Comparison of ENCODE assay signal across 7 mouse cellular contexts in genomic region chr10:85916498-85917309, GRCm38 (mm10). TPM values are rescaled to one million over a fixed set of nuclear protein-coding genes. Genes with fewer than 3 reads are reported as not detected.
DNase-seq lines count a peak whose midpoint lies in the region; ATAC-seq lines count a peak whose summit lies in the region.

Gene Prdm4, minus strand, starts transcription at chr10:85917142.

- H3K27ac ChIP-seq in intestine, embryonic 16.5 days (ENCODE audit: low read length), result peak within 1 kb of the TSS; percentile 91
- H3K27ac ChIP-seq in midbrain, embryonic 11.5 days (ENCODE audit: low read depth, low read length), result peak within 1 kb of the TSS; percentile 61

- H3K4me1 ChIP-seq in intestine, embryonic 16.5 days (ENCODE audit: control insufficient read depth, insufficient read depth, low read length), result peaks cover 8% of the 10 kb centered on the region
- peaks cover 8% of the 10 kb centered on the region for H3K4me1 ChIP-seq in midbrain, embryonic 11.5 days (ENCODE audit: control insufficient read depth, insufficient read depth, low read length)

- H3K4me2 ChIP-seq in intestine, embryonic 16.5 days (ENCODE audit: low read depth, low read length), result peak within 1 kb of the TSS; percentile 77
- peak within 1 kb of the TSS; percentile 75 for H3K4me2 ChIP-seq in midbrain, embryonic 11.5 days

- intact Hi-C loops in left cerebral cortex, postnatal 36 days (cut with DNase I), result no loop called here

- H3K9ac ChIP-seq in intestine, embryonic 16.5 days (ENCODE audit: low read depth, low read length), result peak within 1 kb of the TSS; percentile 88
- H3K9ac ChIP-seq in midbrain, embryonic 11.5 days (ENCODE audit: low read length), result peak within 1 kb of the TSS; percentile 89

- no peaks in the 10 kb centered on the region for H3K9me3 ChIP-seq in intestine, embryonic 16.5 days (ENCODE audit: control insufficient read depth, low read length)
- no peaks in the 10 kb centered on the region for H3K9me3 ChIP-seq in midbrain, embryonic 11.5 days (ENCODE audit: control insufficient read depth, low read length)

- ATAC-seq in intestine, embryonic 16.5 days, result peak; percentile 99
- peak; percentile 99 for ATAC-seq in midbrain, embryonic 11.5 days (ENCODE audit: low FRiP score)

- H3K4me3 ChIP-seq in intestine, embryonic 16.5 days (ENCODE audit: low read length), result peak within 1 kb of the TSS; percentile 86
- peak within 1 kb of the TSS; percentile 96 for H3K4me3 ChIP-seq in midbrain, embryonic 11.5 days (ENCODE audit: low read depth, low read length)

- no peaks in the 10 kb centered on the region for H3K36me3 ChIP-seq in intestine, embryonic 16.5 days (ENCODE audit: control insufficient read depth, insufficient read depth, low read length)
- peaks cover 5% of the 10 kb centered on the region; the same call in 1 of the 2 replicates for H3K36me3 ChIP-seq in midbrain, embryonic 11.5 days (ENCODE audit: control insufficient read depth, insufficient read depth, low read length)

- H3K27me3 ChIP-seq in intestine, embryonic 16.5 days (replicated peaks; ENCODE audit: control insufficient read depth, insufficient read depth, low read length), result no peaks in the 10 kb centered on the region
- H3K27me3 ChIP-seq in midbrain, embryonic 11.5 days (ENCODE audit: control insufficient read depth, insufficient read depth, low read length), result no peaks in the 10 kb centered on the region

- peak; percentile 97 for DNase-seq in adrenal gland, adult 8-10 months
- peak; percentile 96 for DNase-seq in embryo, embryonic 9.5 days (ENCODE audit: extremely low spot score)
- peak; percentile 86 to 96 for DNase-seq in gastrocnemius, postnatal 4 days (ENCODE audit: low spot score in 2 of 2)
- DNase-seq in left cerebral cortex, postnatal 36 days (ENCODE audit: low spot score in 2 of 2), result peak; percentile 94 to 96
- peak; percentile 100 for DNase-seq in midbrain, embryonic 11.5 days (ENCODE audit: low spot score, missing footprints)
- DNase-seq in skeletal muscle tissue, adult 2 months (ENCODE audit: low read depth, low spot score), result peak; percentile 96

- WGBS in intestine, embryonic 16.5 days, result under 1% methylated on average over 83 of the region's 90 CpGs
- WGBS in midbrain, embryonic 11.5 days, result under 1% methylated on average over 72 of the region's 90 CpGs

RNA-seq across cellular contexts. Expression of gene Prdm4, which starts in this region (rescaled TPM):
- 10 to 100 TPM; 12.5 to 17.8 (median 17.0) TPM for total RNA-seq in adrenal gland, adult 8-10 months (2022)
- 10 to 100 TPM; 17.0 to 19.9 TPM for total RNA-seq in gastrocnemius, postnatal 4 days (2021)
- polyA plus RNA-seq in intestine, embryonic 16.5 days (2015; fragmentation: Nextera tagmentation; extraction: Ambion mirVana), result 11.6 and 12.7 TPM in 2 replicates
- total RNA-seq in left cerebral cortex, postnatal 36 days (2021), result 10 to 100 TPM; 24.0 to 27.0 TPM
- 35.3 and 35.6 TPM in 2 replicates for polyA plus RNA-seq in midbrain, embryonic 11.5 days (2014; fragmentation: Nextera tagmentation; extraction: Ambion mirVana)

Comparison
In these comparisons a context has a peak if more than half of its experiments do, and no peak if none do; other contexts are left out.
1. Peak in every context shown above with its lines: DNase-seq, ATAC-seq, H3K4me3 ChIP-seq and H3K27ac ChIP-seq.